Mouse (Mus musculus): ENCODE measurements around the gene Hist1h4a. TPM values are rescaled to one million over a fixed set of nuclear protein-coding genes. Genes with fewer than 3 reads are reported as not detected.

Gene Hist1h4a
- not detected for polyA plus RNA-seq (2017; shearing (Covaris generic))

DNA sequence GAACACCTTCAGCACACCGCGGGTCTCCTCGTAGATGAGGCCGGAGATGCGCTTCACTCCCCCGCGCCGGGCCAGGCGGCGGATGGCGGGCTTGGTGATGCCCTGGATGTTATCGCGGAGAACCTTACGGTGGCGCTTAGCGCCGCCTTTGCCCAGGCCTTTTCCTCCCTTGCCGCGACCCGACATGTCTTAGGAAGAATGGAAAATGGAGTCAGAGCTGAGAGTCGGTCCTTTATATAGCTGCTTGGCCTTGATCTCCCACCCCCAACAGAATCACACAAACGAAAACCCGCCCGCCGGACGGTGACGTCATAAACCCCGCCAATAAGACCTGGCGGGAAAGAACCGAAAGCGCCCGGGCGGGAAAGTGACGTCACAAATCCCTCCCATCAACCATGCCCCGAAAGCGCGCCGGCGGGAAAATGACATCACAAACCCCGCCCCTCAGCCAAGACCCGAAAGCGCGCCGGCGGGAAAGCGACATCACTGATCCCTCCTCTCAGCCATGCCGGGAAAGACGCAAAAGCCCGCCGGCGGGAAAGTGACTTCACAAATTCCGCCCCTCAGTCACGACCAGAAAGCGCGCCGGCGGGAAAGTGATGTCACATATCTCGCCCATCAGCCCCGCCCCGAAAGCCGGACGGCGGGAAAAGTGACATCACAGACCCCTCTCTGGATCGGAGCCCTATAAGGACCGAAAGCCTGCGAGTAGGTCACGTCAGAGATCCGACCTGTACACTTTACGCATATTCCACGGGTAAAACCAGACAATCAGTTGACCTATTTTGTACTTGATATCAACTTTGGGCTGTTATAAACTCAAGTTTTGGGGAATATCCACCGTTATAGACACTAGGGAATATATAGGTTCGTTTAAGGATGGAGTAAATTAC lies at the start of gene Hist1h4a:
TSS of gene Hist1h4a (minus strand) at position 259 of the 893 bp plus-strand sequence.

DNA sequence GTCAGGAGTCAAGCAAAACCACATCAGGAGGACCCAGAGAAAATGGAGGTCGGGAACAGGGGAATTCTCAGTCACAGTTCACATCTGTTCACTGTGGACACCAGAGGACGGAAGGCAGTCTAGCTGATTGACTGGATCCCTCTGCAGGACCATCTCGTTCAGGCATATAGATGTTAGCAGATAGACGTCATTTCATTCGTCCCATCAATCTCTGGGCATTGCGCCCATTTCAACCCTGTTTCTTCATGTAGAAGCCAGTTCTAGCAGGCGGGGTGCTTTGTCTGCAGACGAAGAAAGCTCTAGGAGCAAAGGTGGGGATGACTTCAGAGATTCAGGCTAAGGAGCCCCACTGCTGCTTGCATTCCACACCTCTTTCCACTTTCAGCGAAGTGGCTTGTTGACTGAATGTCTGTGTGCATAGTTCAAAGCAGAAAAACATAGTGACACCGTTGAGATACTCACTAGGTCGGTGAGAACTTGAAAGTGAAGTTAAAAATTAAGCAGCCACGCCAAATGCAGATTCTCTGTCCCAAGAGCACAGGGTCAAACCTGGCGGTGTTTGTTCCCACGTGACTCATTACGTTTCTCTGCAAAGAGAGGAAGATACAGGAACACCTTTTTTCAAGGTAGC lies 45.5 kb upstream of the Hist1h4a start, which contains the start of gene Slc17a2:
TSS of gene Slc17a2 (plus strand) at position 572 of the 631 bp plus-strand sequence.

DNA sequence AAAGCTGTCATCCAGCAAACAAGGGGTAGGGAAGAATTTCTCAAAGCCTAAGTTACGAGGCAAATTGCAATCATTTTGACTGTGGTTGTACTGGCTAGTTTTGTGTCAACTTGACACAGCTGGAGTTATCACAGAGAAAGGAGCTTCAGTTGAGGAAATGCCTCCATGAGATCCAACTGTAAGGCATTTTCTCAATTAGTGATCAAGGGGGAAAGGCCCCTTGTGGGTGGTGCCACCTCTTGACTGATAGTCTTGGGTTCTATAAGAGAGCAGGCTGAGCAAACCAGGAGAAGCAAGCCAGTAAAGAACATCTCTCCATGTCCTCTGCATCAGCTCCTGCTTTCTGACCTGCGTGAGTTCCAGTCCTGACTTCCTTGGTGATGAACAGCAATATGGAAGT lies 8.6 kb upstream of the Hist1h4a start, which contains the start of gene Trim38:
TSS of gene Trim38 (plus strand) at position 301 of the 400 bp plus-strand sequence.

DNA sequence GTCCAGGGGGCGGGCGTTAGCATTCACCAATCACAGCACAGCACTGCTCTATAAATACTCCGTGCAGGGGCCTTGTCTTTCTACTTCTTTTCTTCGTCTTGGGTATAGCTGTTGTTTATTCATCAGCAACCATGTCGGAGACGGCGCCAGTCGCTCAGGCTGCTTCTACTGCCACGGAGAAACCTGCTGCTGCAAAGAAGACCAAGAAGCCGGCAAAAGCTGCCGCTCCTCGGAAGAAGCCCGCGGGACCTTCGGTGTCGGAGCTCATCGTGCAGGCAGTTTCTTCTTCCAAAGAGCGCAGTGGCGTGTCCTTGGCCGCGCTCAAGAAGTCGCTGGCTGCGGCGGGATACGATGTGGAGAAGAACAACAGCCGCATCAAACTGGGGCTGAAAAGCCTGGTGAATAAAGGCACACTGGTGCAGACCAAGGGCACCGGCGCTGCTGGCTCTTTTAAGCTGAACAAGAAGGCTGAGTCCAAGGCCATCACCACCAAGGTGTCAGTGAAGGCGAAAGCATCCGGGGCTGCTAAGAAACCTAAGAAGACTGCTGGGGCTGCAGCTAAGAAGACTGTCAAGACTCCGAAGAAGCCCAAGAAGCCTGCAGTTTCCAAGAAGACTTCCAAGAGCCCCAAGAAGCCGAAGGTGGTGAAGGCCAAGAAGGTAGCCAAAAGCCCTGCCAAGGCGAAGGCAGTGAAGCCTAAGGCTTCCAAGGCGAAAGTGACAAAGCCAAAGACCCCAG lies 2.7 kb upstream of the Hist1h4a start, which contains the start of gene Hist1h1a:
TSS of gene Hist1h1a (plus strand) at position 81 of the 738 bp plus-strand sequence.

DNA sequence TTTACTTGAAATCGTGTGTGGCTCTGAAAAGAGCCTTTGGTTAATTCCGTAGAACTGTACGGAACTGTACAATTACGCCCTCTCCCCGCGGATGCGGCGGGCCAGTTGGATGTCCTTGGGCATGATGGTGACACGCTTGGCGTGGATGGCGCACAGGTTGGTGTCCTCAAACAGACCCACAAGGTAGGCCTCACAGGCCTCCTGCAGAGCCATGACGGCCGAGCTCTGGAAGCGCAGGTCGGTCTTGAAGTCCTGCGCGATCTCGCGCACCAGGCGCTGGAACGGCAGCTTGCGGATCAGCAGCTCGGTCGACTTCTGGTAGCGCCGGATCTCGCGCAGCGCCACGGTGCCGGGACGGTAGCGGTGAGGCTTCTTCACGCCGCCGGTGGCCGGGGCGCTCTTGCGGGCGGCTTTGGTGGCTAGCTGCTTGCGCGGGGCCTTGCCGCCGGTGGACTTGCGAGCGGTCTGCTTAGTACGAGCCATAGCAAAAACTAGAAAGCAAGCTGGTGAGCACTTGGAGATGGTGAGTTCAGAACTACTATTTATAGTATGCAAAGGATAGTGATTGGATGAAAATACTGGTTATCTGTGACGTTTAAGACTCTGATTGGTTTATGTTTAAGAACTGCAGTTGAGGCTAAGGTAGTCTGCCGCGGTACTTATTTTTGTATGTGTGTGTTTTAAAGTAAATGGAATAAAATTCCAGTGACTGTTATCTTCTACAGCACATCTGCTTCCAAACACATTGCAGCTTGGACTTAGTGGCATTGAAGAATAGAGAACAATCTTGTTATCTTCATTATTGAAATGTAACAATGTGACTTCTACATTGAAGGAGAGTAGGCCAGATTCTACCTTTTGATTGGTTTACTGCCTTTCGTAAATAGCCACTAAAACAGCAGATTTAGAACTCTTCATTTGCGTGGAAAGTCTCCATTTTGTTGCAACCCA lies 1.1 kb upstream of the Hist1h4a start, which contains the start of gene Hist1h3a:
TSS of gene Hist1h3a (minus strand) at position 516 of the 951 bp plus-strand sequence.

DNA sequence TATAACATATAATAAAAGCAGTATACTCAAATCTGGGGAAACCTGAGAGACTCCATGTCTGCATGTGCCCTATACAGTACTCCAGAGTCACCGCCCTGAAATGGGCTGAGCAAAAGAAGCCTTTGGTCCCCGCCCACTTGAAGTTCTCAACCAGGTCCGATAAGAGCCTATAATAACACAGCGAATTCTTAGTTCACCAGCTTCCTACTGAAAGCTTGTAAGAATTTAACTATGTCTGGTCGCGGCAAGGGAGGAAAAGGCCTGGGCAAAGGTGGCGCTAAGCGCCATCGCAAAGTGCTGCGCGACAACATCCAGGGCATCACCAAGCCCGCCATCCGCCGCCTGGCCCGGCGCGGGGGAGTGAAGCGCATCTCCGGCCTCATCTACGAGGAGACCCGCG lies 4.2 kb downstream of the Hist1h4a start, which contains the start of gene Hist1h4b:
TSS of gene Hist1h4b (plus strand) at position 224 of the 400 bp plus-strand sequence.

DNA sequence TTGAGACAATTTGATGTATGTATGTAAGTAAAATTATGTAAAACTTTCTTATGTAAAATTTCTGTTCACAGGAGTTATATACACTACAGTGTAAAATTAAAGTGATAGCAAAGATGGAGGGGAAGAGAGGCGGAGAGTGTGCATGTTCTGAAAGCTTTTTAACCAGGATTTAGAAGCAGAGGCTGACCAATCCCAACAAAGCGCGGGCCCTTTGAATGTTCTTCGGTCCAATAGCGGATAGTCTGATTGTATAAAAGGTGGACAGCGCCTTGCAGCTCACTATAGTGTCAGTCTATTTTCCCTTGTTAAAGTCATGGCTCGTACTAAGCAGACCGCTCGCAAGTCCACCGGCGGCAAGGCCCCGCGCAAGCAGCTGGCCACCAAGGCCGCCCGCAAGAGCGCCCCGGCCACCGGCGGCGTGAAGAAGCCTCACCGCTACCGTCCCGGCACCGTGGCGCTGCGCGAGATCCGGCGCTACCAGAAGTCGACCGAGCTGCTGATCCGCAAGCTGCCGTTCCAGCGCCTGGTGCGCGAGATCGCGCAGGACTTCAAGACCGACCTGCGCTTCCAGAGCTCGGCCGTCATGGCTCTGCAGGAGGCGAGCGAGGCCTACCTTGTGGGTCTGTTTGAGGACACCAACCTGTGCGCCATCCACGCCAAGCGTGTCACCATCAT lies 8.8 kb downstream of the Hist1h4a start, which contains the start of gene Hist1h3b:
TSS of gene Hist1h3b (plus strand) at position 201 of the 675 bp plus-strand sequence.

DNA sequence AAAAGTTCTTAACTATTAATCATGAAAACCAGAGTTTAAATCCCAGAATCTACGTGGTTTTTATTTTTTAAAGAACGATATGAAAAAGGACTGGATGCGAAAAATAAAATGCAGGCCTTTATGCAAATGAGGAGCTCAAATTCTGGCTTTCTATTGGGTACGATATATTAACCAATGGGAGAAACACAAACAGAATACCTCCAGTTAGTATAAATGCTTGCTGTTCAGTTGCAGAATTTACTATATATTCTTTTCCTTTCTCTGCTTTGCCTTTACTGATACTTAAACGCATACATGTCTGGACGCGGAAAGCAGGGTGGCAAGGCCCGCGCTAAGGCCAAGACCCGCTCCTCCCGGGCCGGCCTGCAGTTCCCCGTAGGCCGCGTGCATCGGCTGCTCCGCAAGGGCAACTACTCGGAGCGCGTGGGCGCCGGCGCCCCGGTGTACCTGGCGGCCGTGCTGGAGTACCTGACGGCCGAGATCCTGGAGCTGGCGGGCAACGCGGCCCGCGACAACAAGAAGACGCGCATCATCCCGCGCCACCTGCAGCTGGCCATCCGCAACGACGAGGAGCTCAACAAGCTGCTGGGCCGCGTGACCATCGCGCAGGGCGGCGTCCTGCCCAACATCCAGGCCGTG lies 10.1 kb downstream of the Hist1h4a start, which contains the start of gene Hist1h2ab:
TSS of gene Hist1h2ab (plus strand) at position 288 of the 639 bp plus-strand sequence.

DNA sequence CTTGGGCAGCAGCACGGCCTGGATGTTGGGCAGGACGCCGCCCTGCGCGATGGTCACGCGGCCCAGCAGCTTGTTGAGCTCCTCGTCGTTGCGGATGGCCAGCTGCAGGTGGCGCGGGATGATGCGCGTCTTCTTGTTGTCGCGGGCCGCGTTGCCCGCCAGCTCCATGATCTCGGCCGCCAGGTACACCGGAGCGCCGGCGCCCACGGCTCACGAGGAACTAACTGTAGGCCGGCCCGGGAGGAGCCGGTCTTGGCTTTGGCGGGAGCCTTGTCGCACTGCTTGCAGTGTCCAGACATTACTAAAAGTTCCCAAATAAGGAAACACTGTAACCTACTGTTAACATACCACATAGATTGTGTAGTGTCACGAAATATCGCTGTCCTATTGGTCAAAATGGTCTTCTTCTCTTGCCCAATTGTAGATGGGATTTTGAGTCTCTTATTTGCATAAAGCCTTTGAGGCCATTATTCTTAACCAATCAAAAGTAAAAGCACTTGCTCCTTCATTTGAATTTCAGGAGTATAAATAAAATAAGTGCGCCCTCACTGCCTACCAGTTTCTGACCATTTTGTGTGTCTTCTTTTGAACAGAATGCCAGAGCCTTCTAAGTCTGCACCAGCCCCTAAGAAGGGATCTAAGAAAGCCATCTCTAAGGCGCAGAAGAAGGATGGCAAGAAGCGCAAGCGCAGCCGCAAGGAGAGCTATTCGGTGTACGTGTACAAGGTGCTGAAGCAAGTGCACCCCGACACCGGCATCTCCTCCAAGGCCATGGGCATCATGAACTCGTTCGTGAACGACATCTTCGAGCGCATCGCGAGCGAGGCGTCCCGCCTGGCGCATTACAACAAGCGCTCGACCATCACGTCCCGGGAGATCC lies 14.6 kb downstream of the Hist1h4a start, which contains the start of gene Hist1h2bb:
TSS of gene Hist1h2bb (plus strand) at position 534 of the 880 bp plus-strand sequence.

DNA sequence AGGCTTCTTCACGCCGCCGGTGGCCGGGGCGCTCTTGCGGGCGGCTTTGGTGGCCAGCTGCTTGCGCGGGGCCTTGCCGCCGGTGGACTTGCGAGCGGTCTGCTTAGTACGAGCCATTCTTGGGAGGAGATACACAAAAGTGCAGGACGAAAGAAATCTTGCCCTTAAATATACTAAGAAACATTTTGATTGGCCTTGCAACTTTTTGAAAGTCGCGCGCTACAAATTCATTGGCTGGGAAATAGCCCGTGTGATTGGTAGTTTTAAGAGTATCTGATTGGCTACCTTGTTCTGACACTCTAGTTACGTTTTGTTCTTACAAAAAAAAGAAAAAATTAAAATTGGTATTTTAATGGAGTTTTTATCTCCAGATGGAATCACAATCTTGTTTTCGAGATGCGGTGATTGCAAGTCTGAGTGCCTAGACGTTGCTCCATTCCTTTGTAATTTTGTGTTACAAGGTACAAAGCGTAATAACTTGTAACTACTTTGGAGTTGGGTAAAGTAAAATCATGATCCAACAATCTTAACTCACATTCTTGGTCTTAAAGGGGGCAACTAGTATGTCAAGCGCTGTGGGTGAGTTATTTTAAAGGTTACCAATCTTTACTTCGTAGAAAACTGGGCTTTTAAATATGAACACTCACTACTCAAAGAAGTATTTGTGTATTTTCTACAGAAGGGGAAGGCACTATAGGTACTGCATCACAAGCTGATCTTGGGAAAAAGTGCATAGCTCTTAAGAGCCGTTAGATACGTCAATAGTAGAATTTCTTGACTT lies 15.5 kb downstream of the Hist1h4a start, which contains the start of gene Hist1h3c:
TSS of gene Hist1h3c (minus strand) at position 222 of the 781 bp plus-strand sequence.

DNA sequence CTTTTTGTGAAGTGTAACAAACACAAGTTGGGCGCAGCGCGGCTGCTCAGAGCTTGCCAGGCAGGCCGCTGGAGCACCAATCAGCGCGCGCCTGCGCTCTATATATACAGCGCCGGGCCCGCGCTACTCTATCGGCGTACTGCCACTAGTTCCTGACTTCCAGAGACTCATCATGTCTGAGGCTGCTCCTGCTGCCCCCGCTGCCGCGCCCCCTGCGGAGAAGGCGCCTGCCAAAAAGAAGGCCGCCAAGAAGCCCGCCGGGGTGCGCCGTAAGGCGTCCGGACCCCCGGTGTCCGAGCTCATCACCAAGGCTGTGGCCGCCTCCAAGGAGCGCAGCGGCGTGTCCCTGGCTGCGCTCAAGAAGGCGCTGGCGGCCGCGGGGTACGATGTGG lies 22.4 kb downstream of the Hist1h4a start, which contains the start of gene Hist1h1c:
TSS of gene Hist1h1c (plus strand) at position 132 of the 392 bp plus-strand sequence.

Other genes with a start within 250 kb of the Hist1h4a start
- 3.7 TPM for gene Hist1h4h, start 230.2 kb downstream of the Hist1h4a start, polyA plus RNA-seq (2017; shearing (Covaris generic))
- gene Hist1h2af, start 227.3 kb downstream of the Hist1h4a start, polyA plus RNA-seq (2017; shearing (Covaris generic)) = not detected
- gene Hist1h3g, start 225.8 kb downstream of the Hist1h4a start, polyA plus RNA-seq (2017; shearing (Covaris generic)) = 0.77 TPM
- not detected for gene Hist1h2bh, start 217.8 kb downstream of the Hist1h4a start, polyA plus RNA-seq (2017; shearing (Covaris generic))
- not detected for gene Hist1h3f, start 217.2 kb downstream of the Hist1h4a start, polyA plus RNA-seq (2017; shearing (Covaris generic))
- 0.90 TPM for gene Hist1h4f, start 209.6 kb downstream of the Hist1h4a start, polyA plus RNA-seq (2017; shearing (Covaris generic))
- gene Hist1h1d, start 208.0 kb downstream of the Hist1h4a start, polyA plus RNA-seq (2017; shearing (Covaris generic)) = 0.50 TPM
- gene Hist1h3e, start 198.9 kb downstream of the Hist1h4a start, polyA plus RNA-seq (2017; shearing (Covaris generic)) = 1.3 TPM
- 6.5 TPM for gene Hist1h2ae, start 190.0 kb downstream of the Hist1h4a start, polyA plus RNA-seq (2017; shearing (Covaris generic))
- gene Hist1h2bg, start 189.8 kb downstream of the Hist1h4a start, polyA plus RNA-seq (2017; shearing (Covaris generic)) = 6.1 TPM
- gene Hist1h2bf, start 187.0 kb downstream of the Hist1h4a start, polyA plus RNA-seq (2017; shearing (Covaris generic)) = 1.1 TPM
- gene Hist1h2ad, start 186.8 kb downstream of the Hist1h4a start, polyA plus RNA-seq (2017; shearing (Covaris generic)) = not detected
- gene Hist1h3d, start 185.5 kb downstream of the Hist1h4a start, polyA plus RNA-seq (2017; shearing (Covaris generic)) = not detected
- gene Hist1h4d, start 179.6 kb downstream of the Hist1h4a start, polyA plus RNA-seq (2017; shearing (Covaris generic)) = 40.6 TPM
- 5.0 TPM for gene Hist1h2be, start 140.1 kb downstream of the Hist1h4a start, polyA plus RNA-seq (2017; shearing (Covaris generic))
- gene Hist1h1e, start 138.7 kb downstream of the Hist1h4a start, polyA plus RNA-seq (2017; shearing (Covaris generic)) = 15.3 TPM
- gene Hist1h2ac, start 77.3 kb downstream of the Hist1h4a start, polyA plus RNA-seq (2017; shearing (Covaris generic)) = 0.24 TPM
- 13.7 TPM for gene Hist1h2bc, start 77.0 kb downstream of the Hist1h4a start, polyA plus RNA-seq (2017; shearing (Covaris generic))
- gene Hist1h1t, start 65.4 kb downstream of the Hist1h4a start, polyA plus RNA-seq (2017; shearing (Covaris generic)) = not detected
- 4.1 TPM for gene Hist1h4c, start 62.8 kb downstream of the Hist1h4a start, polyA plus RNA-seq (2017; shearing (Covaris generic))
- gene Hfe, start 50.4 kb downstream of the Hist1h4a start, polyA plus RNA-seq (2017; shearing (Covaris generic)) = 0.76 TPM
- 15.9 TPM for gene Hist1h1c, start 22.4 kb downstream of the Hist1h4a start, polyA plus RNA-seq (2017; shearing (Covaris generic))
- gene Hist1h3c, start 15.6 kb downstream of the Hist1h4a start, polyA plus RNA-seq (2017; shearing (Covaris generic)) = not detected
- 1.2 TPM for gene Hist1h2bb, start 14.5 kb downstream of the Hist1h4a start, polyA plus RNA-seq (2017; shearing (Covaris generic))
- 2.7 TPM for gene Hist1h2ab, start 10.1 kb downstream of the Hist1h4a start, polyA plus RNA-seq (2017; shearing (Covaris generic))
- not detected for gene Hist1h3b, start 9.0 kb downstream of the Hist1h4a start, polyA plus RNA-seq (2017; shearing (Covaris generic))
- gene Hist1h4b, start 4.2 kb downstream of the Hist1h4a start, polyA plus RNA-seq (2017; shearing (Covaris generic)) = 18.1 TPM
- gene Hist1h3a, start 1.2 kb upstream of the Hist1h4a start, polyA plus RNA-seq (2017; shearing (Covaris generic)) = 2.4 TPM
- 1.8 TPM for gene Hist1h1a, start 2.4 kb upstream of the Hist1h4a start, polyA plus RNA-seq (2017; shearing (Covaris generic))
- gene Trim38, start 8.7 kb upstream of the Hist1h4a start, polyA plus RNA-seq (2017; shearing (Covaris generic)) = not detected
- not detected for gene Slc17a2, start 45.8 kb upstream of the Hist1h4a start, polyA plus RNA-seq (2017; shearing (Covaris generic))
- gene Slc17a3, start 78.2 kb upstream of the Hist1h4a start, polyA plus RNA-seq (2017; shearing (Covaris generic)) = not detected
- gene Slc17a1, start 106.5 kb upstream of the Hist1h4a start, polyA plus RNA-seq (2017; shearing (Covaris generic)) = not detected
- not detected for gene Slc17a4, start 153.8 kb upstream of the Hist1h4a start, polyA plus RNA-seq (2017; shearing (Covaris generic))
- gene Hist1h2ba, start 172.9 kb upstream of the Hist1h4a start, polyA plus RNA-seq (2017; shearing (Covaris generic)) = not detected
- gene Hist1h2aa, start 173.2 kb upstream of the Hist1h4a start, polyA plus RNA-seq (2017; shearing (Covaris generic)) = not detected
- not detected for gene Scgn, start 230.0 kb upstream of the Hist1h4a start, polyA plus RNA-seq (2017; shearing (Covaris generic))

Data from activated CD4-positive, CD25-positive, alpha-beta regulatory T cell, adult 9 weeks (primary cell).